Mouse (Mus musculus) lung, postnatal 4 days (tissue): ENCODE data around the gene Atp5s.

Source experiments
- DNase-seq, 2 experiments: peaks; one replicate each; pipeline ENCODE4 v3.0.0; 2021

Atp5s gene

DNA sequence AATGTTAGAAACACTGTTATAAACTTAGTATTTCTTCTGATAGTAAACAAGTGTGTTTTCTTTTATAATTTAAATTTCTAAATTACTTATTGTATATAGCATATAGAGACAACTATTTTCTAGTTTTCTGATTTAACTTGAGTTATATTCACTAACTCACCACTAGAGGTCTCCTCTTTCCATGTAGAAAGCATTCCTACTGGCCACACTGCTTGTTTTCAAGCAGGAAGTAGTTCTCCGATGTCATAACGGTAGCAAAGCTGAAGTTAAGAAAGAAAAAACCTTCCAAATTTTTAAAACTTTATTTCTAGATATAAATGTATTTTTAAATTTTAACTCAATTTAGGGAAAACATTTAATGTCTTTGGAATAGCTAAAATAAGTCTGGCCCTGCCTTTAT is 8.8 kb downstream of the Atp5s start:
- DNase-seq: no peak

DNA sequence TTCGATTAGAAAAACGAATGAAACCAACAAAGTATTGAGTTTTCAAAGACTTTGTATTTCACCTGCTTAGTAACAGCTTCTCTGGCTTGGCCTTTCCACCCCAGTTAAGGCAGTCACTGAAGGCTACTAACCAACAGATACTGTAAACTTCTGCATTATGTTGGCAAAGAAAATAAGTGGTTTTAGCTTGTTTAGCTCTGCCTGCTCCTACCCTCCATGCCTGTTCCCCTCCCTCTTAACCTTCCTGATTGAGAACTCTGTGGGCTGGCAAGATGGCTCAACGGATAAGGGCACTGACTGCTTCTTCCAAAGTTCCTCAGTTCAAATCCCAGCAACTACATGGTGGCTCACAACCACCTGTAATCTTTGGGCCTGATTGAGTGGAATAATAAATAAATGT is 9.2 kb downstream of the Atp5s start:
- no peak for DNase-seq

DNA sequence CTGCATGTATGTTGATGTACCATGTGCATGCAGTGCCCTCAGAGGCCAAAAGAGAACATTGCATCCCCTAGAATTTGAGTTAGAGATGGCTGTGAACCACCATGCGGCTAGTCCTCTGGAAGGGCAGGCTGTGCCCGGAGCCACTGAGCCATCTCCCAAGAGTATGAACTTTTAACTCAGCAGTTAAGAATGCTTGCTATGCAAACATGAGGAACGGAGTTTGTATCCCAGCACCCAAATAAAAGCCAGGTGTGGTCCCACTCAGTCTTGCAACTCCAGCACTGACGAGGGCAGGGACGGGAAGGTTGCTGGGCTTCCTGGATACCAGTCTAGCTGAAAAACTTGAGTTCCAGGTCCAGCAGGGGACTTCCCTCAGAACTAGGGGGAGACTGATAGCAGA is 17.2 kb downstream of the Atp5s start:
- DNase-seq: no peak

DNA sequence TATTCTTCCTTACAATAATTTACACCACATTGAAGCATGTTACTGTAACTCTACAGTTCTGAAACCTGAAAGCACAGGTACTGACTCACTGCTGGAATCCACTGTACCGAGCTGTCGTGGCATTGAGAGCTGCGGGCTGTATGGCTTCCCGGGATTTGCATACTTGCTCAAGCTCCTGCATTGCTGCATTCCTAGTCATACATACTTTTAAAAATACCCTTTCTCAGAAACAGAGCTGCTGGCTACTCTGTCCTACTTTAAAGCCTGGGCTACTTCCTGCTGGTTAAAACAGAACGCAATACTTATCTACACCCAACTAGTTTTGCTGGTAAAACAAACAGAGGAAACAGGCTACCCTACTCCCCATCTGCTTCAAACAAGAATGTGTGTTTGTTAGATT is 19.4 kb downstream of the Atp5s start:
- DNase-seq: no peak

DNA sequence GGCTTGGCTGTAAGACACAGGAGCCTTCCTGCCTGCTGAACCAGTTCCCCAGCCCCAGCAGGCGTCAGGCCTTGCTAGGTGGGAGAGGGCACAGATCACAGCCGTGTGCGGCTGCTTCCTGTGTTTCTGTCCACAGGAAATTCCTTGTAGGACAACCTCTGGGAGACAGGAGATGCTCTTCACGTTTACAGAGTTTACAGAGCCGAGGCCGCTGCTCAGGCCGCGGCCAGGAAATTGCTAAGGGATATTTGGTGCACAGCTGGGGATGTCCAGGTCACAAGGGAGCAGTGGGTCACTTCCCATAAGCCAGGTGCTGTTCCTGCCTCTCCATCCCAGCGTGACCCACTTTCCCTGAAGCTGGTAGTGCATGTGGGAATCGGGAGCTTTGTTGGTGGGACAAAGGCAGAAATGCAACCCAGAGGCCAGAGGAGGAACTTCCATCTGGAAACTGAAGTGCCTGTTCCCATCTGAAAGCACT is 27.2 kb downstream of the Atp5s start:
- peak; percentile 21 to 58 for DNase-seq

DNA sequence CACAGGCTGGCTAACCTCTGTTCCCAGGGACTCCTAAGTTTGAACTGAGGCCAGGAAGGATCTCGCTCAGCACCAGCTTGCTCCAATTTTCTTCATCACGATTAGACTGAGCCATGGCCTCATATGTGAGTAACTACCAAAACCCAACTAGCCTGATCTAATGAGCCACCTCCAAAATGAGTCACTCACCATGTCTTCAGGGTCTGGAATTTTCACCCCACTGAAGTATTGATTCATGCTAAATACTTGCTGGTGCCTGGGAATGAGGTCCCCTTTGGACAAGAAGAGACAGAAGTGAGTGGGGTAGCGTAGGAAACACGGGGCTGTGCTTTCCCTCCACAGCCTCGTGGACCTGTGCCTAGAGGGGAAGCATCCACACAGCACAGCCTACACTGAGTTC is 29.2 kb downstream of the Atp5s start:
- DNase-seq: no peak

DNA sequence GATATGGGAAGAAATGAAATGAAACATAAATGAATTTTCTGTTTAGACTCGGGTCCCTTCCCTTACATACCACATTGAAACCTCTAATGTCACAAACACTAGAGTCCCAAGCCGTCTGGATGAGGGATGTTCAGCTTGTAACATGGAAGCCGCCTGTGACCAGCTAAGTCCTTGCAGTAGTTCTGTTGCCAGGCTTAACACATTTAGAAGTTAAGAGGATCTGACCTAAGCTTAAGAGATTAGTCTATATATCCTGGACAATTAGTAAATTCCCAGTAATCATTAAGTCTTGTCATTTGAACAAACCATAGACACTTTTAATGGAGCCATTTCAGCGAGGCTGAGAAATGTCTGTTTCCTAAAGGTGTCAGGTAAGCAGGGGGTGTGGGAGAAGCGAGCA is 31.3 kb downstream of the Atp5s start:
- no peak for DNase-seq

DNA sequence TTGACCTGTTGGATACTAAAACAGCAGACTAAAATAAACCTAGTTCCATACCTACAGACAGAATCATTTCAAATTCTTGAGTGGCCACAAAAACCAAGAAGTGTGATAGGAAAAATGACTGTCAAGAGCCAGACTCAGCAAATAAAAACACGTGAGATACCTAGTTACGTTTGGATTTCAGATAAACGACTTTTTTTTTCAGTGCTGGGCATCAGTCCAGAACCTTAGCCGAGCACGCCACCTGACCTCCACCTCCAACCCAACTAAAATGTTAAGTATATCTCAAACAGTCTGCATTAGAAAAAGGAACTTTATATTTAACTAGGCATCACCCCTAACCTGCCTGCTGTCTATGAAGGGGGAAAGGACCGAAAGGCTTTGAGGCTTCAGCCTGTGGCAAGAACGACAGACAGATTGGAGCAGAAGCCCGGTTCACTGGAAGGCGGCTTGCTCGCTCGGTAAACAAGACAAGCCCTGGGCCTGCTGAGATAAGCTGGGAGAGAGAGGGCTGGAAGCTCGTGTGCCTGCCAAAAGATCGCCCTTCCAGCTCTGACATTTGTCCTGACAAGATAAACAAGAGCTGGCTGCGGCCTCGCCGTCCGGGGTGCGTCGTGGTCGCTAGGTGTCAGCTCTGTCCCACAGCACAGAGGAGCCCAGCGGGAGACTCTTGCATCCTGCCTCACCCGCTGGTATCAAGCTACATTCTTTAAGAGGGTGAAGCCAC is 32.8 kb downstream of the Atp5s start:
- peak; percentile 87 to 93 for DNase-seq

DNA sequence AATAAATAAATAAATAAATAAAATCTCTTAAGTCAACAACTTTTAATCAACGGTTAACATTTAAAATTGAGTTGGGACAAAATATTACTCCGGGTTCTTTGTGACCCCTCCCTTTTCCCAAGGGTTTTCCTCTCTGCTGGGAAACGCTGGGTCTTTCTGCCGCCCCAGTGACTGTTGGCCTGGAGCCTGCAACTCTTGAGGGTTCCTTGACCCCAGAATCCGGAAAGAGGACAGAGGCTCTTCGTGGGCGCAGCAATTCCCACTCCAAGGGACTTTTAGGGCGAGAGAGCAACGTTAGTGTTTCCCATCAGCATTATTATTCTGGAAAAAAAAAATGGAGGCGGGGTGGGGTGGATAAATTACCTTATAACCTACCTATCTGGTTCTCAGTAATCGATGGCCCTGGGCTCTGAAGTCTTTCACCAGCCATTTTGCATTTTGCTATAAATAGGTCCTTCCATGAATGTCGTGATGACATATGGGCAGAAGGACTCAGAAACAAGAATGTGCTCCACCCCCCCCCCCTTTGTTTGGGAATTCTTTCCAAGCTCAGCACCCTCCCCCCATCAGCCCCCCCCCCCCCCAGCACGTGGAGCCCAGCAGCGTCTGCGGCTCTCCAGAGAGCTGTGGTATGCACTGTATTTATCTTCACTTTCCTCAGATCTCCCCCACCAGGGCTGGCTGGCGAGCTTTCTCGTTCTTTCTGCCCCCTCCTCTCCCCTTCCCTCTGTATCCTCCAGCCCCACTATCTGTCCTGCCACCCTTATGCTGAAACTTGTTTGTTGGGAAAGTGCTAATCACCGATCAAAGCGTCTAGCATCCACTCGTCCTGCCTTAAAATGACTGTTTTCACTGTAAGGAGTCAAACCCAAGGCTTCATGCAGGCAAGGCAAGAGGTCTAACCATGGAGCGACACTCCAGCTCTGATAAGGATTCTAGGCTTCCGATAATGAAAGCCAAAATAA is 33.8 kb downstream of the Atp5s start:
- DNase-seq: peak; percentile 47 to 71

DNA sequence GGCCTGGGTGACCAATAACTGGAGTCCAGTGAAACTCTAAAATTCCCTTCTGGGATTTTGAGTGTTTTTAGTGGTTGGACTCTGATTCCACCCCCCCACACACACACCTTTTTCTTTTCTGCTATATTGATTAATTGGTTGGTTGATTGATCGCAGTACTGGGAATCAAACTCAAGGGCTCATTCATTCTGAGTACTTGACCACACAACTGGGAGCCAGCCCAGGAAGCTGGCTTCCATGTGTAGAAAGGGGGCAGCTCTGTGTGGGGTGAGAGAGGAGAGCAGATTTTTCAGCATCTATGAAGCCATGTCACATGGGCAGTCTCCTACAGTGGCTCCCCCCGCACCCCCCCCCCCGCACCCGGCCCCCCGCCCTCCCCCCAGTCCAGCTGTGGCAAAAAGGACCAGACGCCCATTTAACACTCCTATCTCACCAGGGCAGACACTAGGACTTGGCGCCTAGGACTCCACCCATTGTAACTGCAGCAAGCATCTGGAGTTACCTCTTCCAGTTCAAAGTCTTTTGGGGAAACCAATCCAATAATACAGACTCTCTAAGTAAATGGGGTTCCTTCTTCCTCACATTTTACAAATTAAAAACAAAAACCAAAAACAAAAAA is 34.6 kb downstream of the Atp5s start:
- no peak for DNase-seq

DNA sequence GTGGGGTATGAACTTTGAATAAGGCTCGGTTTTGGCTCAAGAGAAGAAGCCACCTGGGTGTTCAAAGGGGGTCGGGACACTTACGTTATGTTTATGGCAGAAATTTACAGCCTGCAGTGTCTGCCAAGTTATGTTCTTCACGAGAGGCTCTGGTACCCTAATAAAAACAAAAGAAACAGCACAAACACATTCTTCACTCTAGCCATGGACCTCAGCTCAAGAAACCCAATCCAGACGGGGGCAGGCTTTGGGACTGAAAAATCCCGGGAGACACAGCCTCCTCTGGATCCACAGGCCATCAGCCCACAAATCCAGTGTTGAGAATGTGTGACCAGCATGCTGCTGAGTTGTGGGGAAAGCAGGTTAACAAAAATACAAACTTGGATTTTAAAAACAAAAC is 35.3 kb downstream of the Atp5s start:
- no peak for DNase-seq

DNA sequence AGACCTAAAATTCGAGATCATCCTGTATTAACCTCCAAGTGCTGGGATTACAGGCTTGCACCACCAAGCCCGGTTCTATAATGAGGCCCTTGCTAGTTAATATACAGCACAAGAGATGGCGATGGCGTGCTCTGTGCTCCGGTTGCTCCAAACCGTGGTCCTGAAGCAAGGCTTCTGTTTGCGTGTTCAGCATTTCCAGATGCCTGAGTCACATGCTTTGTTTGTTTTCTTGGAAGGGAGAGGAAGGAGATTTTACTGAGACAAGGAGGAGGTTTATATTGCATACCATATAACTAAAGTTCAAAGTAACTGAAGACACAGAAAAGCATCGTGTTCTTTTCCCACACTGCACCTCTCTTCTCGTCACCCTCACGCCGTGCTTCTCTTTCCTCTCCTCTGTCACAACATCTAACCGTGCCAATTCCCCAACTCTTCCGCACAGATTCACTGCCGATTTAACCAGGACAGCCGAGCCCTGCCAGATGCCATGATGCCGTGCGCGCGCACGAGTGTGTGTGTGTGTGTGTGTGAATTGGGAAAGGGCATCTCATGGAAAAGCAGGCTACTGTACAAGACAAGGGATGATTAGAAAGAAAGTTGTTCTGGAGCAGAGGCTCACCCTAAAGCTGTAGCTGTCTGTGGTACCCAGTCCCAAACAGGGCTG is 36.1 kb downstream of the Atp5s start:
- DNase-seq: no peak

DNA sequence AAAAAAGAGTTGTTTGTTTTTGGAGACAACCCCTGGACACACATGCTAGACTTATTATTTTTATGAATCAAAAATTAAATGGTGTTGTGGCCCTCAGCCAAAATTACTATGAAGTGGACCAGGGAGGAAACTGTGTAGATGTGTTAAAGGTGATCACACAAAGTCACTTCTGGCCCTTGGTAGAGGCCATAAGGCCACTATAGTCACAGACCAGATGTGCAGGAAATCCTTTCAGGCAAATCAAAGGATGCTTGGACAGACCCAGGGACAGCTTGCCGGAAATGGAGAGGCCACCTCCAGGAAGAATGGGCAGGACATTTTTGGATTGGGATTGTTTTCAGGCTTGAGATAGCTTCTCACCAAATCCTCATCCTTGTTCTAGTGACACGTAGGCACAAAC is 36.9 kb downstream of the Atp5s start:
- no peak for DNase-seq

DNA sequence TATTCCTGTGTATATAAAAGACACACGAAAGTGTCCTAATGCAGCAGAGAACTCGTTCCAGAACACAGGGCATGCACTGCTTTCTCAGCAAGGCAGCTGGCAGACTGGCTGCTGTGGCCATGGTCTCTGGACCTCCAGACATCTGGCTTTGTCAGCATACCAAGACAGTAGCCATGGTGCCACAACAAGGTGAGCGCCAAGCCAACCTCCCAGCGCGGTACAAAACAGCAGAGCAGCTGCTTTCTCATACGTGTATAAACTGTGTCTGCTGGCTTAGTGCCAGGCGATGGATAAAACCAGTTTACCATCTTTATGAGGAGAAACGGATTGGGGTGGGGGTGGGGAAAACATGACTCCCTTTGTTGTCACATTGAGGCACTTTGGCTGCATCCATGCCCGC is 40.8 kb downstream of the Atp5s start:
- no peak for DNase-seq

DNA sequence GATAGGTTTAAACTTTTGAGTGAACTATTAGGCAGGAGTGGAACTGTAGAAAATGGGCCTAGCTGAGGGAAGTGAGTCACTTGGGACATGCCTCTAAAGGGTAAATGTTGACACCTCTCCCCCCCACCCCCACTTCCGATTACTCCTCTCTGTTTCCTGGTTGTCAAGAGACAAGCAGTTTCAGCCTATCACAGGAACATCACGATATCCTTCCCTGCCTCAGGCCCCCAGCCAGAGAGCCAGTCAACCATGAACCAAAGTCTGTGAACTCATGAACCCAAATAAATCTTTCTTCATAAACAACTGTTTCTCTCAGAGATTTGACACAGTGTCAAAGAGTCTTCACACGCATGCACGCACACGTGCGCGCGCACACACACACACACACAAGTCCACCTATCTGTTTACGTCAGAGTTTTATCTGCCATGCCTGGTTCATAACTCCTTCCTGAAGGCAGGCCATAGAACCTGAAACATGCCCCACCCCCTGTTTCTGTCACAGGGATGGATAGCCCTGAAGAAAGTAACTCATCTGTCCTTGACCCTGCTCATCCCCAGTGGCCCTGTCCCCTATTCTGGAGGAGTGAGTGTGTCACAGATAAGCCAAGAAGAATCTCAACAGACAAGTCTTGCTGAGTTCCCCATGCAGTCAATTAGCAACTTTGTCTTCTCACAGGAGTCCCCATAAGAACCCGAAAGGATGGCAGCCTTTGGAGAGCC is 41.6 kb downstream of the Atp5s start:
- DNase-seq: peak in 1 of 2 experiments; percentile 35

DNA sequence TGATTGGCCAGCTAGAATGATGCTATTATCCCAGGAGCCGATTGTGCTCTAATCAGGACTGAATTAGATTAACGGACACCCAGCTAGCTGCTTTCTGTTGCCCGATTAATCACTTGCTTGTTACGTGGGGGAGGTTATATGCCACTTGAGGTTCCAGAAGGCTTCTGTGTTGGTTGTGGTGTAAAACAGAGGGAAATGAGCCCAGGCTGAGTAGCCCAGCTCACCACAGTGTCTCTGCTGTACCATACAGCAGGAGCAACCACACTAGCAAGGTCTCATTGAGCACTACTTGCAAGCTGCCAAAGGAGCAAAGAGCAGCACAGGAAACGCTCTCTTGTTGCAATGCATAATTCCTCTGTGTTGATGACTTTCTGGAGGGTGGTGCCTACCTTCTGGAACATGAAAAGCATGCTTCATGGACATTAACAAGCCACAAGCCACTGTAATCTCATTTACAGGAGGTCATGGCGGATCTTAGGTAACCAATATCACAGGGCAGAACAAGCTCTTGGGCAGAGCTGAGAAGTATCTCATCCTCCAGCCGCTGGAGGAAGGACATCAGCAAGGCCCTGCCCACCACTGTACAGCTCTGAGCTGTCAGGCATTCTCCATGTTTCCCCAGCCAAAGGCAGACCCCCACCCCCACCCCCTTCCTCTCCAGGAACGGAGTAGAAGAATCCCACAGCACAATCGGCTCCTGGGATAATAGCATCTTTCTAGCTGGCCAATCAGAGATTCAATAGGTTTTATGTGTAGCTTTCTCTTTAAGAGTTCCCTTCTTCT is 42.9 kb downstream of the Atp5s start:
- DNase-seq: no peak

DNA sequence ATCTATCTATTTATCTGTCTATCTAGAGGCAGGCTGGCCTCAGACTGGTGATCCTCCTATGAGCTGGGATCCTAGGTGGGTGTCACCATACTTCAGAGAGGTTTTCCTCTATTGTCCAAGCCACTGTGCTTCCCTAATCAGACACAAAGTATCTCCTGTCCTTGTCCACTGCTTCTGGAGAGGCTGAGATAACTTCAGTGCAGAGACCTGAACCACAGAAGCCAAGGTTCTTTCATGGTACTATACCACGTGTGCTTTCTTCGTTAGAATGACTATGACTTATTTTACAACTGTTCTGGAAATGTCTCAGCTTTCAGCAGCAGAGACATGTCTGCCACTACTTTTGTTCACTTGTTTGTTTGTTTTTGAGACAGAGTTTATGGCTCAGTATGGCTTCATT is 44.1 kb downstream of the Atp5s start:
- DNase-seq: no peak

DNA sequence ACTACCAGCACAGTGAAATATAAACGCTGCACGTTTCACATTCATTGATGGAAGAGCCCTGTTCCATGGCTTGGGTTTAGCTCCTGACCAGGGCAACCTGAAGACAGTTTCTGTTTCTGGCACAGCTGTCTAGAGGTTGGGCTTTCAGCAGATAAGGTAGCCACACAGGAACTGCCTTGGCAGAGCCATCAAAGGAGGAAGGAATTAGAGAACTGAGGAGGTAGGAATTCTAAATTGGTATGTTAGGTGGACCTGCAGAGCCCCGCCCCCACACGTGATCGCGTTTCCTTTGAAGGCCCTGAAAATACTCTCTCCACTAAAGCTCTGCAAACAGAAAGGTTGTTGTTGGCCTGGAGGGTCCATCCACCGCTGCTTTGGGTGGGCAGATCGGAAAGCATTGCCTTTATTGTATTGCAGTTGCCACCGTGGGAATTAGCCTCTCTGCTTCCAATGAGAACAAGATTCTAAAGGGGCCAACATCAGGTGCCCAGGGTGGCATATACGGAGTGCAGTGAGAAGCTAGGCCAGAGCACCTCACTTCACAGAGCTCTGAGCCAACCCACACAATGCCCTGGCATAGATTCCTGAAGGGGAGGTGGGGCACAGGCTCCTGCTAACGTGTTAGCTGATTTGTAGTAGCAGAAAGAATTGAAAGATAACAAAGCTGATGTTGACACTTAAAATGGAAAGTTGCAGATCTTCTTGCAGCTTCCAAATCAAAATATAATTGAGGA is 52.0 kb downstream of the Atp5s start:
- DNase-seq: peak; percentile 38 to 58

DNA sequence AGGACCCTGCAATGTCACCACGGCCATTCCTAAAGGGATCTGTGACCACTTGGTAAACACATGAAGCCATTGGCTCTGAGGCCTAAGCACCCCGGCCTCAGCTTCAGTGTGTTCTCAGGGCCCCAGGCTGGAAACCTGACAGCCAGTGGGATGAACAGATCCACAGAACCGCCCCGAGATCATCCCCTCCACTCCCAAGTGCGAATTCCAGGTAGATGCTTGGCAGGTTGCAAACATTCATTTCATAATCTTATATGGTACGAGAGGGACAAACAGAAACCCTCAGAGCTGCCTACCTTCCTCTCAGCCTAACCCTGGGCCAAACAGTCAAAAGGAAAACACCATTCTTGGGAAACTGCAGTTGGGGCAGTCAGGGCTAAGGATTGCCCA is 52.6 kb downstream of the Atp5s start:
- DNase-seq: no peak

DNA sequence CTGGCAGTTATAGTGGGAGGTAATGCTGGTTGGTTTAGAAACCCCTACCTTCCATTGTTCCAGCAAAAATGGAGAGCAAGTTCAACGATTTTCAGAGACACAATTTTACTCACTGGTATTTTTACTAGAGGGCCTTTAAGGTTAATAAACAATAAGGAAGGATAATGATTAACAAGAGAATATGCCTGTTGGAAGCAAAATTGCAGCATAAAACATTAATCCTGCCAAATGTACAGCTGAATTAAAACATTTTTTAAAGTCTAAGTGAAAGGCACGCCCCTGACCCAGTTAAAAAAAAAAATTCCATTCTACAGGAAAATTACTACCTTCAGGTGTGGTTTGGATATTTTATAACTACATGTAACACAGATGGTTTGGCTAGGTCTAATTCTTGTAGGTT is 53.2 kb downstream of the Atp5s start:
- no peak for DNase-seq

DNA sequence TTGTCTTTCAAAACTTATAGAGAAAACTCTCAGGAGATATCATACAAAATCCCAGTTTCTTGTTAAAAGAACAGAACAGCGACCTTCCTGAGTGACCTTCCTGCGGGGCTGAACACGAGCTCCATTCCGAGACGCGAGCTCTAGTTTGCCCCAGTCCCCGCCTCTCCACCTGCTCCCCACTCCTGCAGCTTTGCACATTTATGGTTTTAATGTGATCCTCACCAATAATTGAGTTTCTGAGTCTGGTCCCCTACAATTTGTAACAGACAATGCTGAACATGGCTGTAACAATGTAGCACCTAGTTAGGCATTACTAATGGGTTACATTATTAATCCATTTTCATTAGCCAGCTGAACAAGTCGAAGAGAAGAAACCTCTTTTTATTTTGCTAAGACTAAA is 56.7 kb downstream of the Atp5s start:
- DNase-seq: no peak
